Mouse (Mus musculus): ENCODE results near the gene Olfr71.

DNA sequence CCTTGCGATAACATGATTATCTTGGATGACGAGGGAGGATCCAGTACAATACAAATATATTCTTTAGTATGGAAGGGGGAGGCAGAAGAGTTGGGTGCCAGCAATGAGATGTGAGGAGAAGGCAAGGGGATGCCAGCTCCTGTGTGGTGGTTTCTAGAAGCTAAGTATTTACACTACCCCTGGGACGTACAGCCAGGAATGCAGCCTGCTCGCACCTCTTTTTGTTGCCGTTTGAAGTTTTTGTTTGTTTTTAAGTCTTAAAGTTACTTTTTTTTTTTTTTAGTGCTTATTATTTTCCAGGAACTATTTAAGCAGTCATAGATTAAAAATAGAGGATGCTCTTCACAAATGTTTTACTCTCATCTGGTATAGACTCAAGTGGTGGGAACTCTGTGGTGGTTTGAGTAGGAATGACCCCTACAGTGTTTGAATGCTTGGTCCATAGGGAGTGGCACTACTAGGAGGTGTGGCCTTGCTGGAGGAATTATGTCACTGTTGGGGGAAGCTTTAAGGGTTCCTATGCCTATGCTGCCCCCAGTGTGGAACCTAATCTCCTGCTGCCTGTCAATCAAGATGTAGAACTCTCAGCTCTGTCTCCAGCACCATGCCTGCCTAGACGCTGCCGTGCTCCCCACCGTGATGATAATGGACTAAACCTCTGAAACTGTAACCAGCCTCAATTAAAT, 29.1 kb upstream of the Olfr71 start:
- no peak for TF ChIP-seq POLR2A (IDR thresholded peaks at IDR 0.05; ENCODE audit: borderline replicate concordance, control insufficient read depth, low read depth, low read length)
- no peak for TF ChIP-seq CTCF (IDR thresholded peaks at IDR 0.05; ENCODE audit: control insufficient read depth, insufficient read depth, low read length)
